Mouse (Mus musculus) left cerebral cortex, adult 8-10 months (tissue): Measurements from ENCODE around the gene Daam1. TPM values are rescaled to one million over a fixed set of nuclear protein-coding genes. Genes with fewer than 3 reads are reported as not detected.

Source experiments
- DNase-seq, 2 experiments: peaks; one replicate each; pipeline ENCODE4 v3.0.0; 2022; ENCODE audit warnings: low spot score in 2 of 2
- total RNA-seq, 4 experiments: library from RNA; stranded (reverse); gene quantifications; 2 replicates each; pipeline ENCODE4 v1.2.4; 2022

Daam1 gene
- total RNA-seq, 4 experiments from 2014 or later, result 49.2 to 52.6 (median 51.6) TPM

- DNase-seq, result peak in 1 of 2 experiments; percentile 43
Measured at GRCm38 (mm10) chr12:71898231-71898630, 67.4 kb downstream of the Daam1 start.

- DNase-seq, result no peak
Measured at GRCm38 (mm10) chr12:71898666-71899520, 68.0 kb downstream of the Daam1 start.

DNA sequence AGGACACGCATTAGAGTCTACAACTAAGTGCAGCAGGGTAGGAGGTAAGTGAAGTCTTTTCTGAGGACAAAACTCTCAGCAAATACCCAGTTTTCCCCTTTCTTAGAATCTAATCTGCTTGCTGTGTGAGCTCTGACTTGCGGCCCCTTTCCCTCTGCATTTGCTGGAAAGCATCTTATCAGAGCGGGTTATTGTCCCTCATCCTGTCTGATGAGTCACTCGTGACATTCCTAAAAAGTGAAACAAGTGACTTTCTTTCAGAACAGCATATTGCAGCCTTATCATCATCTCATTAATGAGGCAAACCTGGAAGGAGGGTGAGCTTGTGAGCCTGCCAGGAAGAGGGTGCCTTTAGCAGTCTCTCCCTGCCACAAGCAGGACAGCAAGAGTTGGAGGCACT, 68.7 kb downstream of the Daam1 start:
- DNase-seq, result no peak

GRCm38 (mm10) chr12:71901211-71901610, 70.3 kb downstream of the Daam1 start:
- DNase-seq, result no peak

DNA sequence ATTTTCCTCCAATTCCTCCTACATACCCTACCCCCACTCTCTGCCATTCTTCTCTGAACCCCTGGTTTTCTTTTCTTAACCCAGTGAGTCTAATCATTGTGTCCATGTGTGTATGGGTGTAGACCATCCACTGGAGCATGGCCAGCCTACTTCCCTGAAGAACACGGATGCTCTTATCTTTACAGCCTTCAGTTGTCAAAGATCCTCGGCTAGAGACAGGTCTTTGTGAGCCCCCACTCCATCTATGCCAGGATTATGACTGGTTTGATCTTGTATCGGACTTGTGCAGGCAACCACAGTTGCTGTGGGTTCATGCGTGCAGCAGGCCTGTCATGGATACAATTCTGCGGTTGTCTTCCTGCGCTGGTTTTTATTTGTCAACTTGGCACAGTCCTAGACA, 71.0 kb downstream of the Daam1 start:
- DNase-seq, result no peak

DNA sequence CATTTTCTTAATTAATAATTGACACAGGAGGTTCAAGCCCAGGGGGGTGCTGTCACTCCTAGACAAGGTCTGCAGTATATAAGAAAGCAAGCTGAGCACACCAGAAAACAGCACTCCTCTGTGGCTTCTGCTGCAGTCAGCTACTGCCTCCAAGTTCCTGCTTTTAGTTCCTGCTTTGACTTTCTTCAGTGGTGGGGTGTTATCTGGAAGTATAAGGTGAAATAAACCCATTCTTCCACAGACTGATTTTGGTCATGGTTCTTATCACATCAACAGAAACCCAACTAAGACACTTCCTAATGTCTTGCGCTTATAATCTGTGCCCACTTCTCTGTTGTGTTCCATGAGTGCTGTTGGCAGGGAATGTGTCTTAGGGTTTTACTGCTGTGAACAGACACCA, 71.4 kb downstream of the Daam1 start:
- DNase-seq, result no peak

DNA sequence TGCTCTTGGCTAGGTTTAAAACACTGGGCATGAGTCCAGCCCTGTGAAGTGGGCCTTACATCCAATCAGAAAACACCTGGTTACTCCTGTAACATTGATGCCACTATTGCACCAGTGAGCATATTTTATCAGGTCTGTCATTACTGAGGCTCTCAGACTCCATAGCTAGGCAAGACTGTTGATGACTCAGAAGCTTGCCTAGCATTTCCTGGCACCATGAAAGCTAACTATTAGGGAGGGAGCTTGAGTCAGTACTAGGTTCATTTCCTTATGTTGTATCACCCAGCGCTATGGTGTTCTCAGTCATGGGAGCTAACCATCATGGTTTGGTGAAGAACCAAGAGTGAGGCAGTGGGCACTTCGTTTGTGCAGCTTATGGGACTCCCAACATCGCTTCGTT, 72.3 kb downstream of the Daam1 start:
- no peak for DNase-seq

GRCm38 (mm10) chr12:71904310-71904709, 73.4 kb downstream of the Daam1 start:
- DNase-seq, result no peak

DNA sequence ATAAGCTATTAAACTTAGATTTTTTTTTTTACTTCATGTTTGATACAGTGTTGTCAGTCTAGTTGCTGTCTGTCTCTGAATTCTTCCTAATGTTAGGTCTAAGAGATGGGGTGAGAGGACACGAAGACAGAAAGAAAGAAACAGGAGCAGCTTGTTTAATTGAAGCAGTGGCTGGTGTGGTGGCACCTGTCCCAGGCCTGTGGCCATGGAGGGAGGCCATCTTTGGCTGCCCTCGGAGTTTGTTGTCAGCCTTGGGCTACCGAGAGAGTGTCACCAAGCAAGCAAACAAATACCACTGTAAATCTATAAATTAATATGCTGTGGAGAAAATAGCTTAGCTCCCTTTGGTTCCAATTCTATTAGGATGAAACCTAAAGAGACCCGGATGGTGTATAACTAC, 74.0 kb downstream of the Daam1 start:
- DNase-seq, result no peak

DNA sequence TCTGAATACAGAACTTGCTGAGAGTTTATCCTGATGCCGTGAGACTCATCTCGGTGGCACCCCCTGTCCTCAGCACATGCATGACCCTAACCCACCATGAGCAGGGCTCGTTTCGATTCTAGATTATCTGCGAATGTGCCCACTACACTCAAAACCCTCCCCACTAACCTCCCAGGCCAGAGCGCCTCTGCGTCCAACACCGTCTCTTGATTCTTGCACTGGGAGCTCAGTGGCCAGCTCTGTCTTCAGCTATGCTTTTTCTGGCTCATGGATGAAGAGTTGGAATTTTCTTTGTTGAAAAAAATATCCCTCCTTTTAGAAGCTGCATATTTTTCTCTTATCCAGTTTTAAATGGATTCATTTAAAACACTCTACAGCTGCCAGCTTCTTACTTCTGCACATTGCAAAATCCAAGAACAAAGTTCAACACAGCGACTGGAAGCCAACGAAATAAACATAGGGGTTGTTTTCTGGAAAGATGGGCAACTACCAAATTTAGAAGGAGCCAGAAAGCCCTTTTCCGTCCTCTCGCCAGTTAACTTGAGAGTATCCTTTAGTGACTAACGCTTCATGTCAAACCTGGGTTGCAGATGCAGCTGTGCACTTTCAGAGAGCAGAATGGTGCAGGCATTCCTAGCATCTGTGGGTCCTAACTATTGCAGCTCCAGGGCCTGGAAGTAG, 74.9 kb downstream of the Daam1 start:
- no peak for DNase-seq

DNA sequence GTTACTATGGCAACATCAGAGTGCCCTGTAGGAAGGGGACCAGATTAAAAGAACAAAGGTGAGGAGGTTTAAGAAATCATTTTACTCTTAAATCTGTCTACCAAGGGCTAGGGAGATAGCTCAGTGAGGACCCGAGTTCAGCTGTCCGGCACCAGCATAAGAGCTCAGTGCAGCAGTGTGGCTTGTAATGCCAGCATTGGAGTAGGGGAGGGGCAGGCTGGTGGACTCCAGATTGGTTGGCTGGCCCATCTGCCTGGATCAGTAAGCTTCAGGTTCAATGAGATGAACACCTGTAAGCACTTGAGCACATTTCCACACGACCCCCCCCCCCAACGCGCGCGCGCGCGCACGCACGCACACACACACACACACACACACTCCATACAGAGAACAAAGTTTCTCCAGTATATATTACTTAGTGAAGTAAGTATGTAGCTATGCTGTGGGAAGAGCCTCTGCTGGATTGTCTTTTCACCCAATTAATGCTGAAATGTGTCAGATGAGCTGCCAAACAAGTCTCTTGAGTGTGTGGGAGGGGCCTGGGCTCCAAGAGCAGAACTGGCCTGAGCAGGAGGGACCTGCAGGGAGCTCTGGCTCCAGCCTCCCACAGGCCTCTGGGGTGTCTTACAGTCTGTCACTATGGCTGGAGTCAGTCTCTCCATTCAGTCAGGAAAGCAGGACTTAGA, 75.8 kb downstream of the Daam1 start:
- no peak for DNase-seq

DNA sequence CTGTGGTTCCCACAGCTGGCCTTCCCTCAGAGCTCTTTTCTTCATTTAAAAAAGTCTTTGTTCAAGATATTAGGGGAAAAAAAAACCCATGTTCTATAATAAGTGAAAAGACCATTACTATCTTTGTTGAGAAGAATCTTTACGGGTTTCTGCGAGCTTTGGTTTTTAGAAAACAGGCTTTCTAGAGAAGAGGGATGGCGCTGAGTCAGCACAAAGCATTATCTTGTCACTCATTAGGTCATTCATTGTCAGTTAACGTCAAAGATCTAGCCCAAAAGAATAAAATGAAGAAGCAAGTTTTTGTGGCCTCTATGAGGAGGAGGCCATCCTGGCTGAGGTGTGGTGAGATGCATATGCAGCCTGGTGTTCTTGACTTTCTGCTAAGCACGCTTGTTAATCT, 78.1 kb downstream of the Daam1 start:
- no peak for DNase-seq

- no peak for DNase-seq
Measured at GRCm38 (mm10) chr12:71910246-71910645, 79.4 kb downstream of the Daam1 start.

- DNase-seq, result no peak
Measured at GRCm38 (mm10) chr12:71912262-71912661, 81.4 kb downstream of the Daam1 start.

- DNase-seq, result no peak
Measured at GRCm38 (mm10) chr12:71919156-71919555, 88.3 kb downstream of the Daam1 start.

- DNase-seq, result no peak
Measured at GRCm38 (mm10) chr12:71919962-71920361, 89.1 kb downstream of the Daam1 start.

DNA sequence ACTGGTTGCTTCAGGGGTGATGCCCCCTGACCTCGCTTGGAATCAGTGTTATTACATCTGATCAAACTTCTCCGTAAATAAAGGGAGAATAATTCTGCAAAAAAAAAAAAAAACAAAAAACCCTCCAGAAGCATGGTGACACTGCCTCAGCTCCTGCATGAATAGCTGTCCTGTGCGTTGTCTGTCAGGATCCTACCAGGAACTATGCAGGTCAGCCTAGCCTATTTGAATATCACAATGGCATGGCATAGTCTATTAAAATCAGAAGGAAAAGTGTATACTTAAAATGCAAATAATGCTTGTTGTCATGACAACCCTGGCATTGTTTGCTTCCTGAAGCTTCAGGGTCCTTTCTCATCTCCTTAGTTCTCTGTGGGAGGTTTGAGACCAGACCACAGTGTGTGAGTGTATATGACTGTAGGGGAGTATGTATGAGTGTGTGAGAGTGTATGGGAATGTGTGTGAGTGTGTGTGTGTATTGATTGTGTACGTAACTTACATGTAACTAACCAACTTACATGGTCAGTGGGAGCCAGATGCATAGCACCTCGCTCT, 92.0 kb downstream of the Daam1 start:
- DNase-seq, result no peak

- no peak for DNase-seq
Measured at GRCm38 (mm10) chr12:71924978-71925529, 94.2 kb downstream of the Daam1 start.

- DNase-seq, result no peak
Measured at GRCm38 (mm10) chr12:71925990-71926700, 95.3 kb downstream of the Daam1 start.

DNA sequence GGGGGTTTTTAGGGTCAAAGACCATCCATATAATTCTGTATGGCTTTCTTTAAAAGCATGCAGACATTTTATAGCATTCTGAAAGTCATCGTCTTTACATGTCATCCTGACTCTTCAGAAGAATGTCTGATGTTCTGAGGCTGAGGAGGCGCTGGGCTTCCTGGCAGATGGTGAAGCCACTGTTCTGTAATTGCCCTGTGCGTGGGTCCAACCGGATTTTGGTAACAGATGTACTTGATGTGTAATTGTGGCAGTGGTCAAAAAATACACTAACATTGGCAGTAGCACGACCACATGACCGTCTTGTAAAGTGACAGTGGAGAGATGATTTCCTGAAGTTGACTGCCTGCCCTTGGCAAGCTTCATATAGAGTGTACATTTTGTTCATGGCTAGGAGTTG, 97.2 kb downstream of the Daam1 start:
- DNase-seq, result no peak

GRCm38 (mm10) chr12:71929876-71930275, 99.0 kb downstream of the Daam1 start:
- DNase-seq, result no peak
